Mouse (Mus musculus): ENCODE measurements around the gene Higd1b.

DNA sequence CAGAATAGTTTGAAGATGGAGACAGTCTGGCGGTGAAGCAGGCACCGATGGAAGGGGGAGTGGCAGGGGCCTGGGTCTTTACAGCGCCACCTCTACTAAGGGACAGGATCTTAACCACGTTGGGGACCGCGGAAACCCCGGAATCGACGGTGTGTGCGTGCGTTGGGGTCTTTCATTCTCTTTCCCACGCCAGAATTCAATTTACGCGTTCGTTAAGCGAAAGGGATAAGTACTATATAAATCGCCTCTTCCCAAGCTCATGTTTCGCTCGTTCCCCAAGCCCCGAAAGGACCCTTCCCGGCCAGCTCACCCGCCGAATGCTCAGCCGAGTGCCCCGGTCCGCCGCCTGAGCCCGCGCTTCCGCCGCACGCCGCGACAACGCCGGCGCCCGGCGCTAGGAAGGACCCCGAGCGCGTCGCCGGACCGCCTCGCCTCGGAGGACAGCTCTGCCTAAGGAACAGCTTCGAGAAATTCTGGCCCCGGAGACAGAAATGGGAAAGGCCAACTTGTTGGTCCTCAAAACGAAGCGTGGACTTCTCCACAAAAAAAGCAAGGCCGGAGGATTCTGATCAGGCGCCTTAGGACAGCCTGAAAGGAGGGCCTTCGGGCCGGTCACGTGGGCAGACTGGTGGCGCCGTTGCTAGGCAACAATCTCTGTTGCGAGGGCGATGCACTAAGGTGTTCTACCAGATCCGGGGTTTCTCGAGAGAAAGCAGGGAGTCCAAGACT is 45.1 kb downstream of the Higd1b start, which contains the start of the genes Eftud2 and Ccdc103:
- TF ChIP-seq POLR2A (IDR thresholded peaks at IDR 0.05; ENCODE audit: borderline replicate concordance, control insufficient read depth, low read depth, low read length) = peak; percentile 65; the same call in 1 of the 2 replicates
- no peak for TF ChIP-seq CTCF (IDR thresholded peaks at IDR 0.05; ENCODE audit: control insufficient read depth, insufficient read depth, low read length)
